Mouse (Mus musculus) neural tube, postnatal 0 days (tissue): ENCODE measurements around the gene Cables2. TPM values are rescaled to one million over a fixed set of nuclear protein-coding genes. Genes with fewer than 3 reads are reported as not detected.

Source experiments
- microRNA-seq: library from miRNA; unstranded; fragments of <30 nt; microRNA quantifications from one replicate; pipeline ENCODE4, GENCODE M21; 2016
- polyA plus RNA-seq: library from polyadenylated mRNA; unstranded; fragments of >200 nt; fragmentation: Nextera tagmentation; extraction: Ambion mirVana; gene quantifications from 2 replicates; pipeline ENCODE4 v1.2.1, GENCODE M21; 2015

Gene Cables2
- 26.9 and 31.4 TPM in 2 replicates for polyA plus RNA-seq

GRCm38 (mm10) chr2:180273394-180274244 is at the start of gene Cables2:
Gene Cables2, minus strand, starts transcription at chr2:180273496.

GRCm38 (mm10) chr2:180289440-180290108 is 16.3 kb upstream of the Cables2 start, which contains the start of gene Rbbp8nl:
Gene Rbbp8nl, minus strand, starts transcription at chr2:180289879.

GRCm38 (mm10) chr2:180257001-180257521 is 16.2 kb downstream of the Cables2 start, which contains the start of gene Rps21:
Gene Rps21, plus strand, starts transcription at chr2:180257377.

GRCm38 (mm10) chr2:180225762-180226378 is 47.4 kb downstream of the Cables2 start, which contains the start of gene Lama5:
Gene Lama5, minus strand, starts transcription at chr2:180225859.

Small RNA genes lying within 50 kb of the gene (microRNA-seq; reads per million reads assigned to microRNA genes)
- gene Mir3091: not detected

Other genes with a start within 250 kb of the Cables2 start
- gene Lsm14b, start 248.5 kb downstream of the Cables2 start, polyA plus RNA-seq: 20.5 and 20.9 TPM in 2 replicates
- 555 and 598 TPM in 2 replicates for gene Psma7, start 231.1 kb downstream of the Cables2 start, polyA plus RNA-seq
- 31.1 and 33.9 TPM in 2 replicates for gene Ss18l1, start 231.0 kb downstream of the Cables2 start, polyA plus RNA-seq
- 27.8 and 28.5 TPM in 2 replicates for gene Mtg2, start 202.9 kb downstream of the Cables2 start, polyA plus RNA-seq
- 3.0 and 3.4 TPM in 2 replicates for gene Hrh3, start 169.0 kb downstream of the Cables2 start, polyA plus RNA-seq
- gene Osbpl2, start 154.2 kb downstream of the Cables2 start, polyA plus RNA-seq: 63.8 and 66.3 TPM in 2 replicates
- 188 and 199 TPM in 2 replicates for gene Adrm1, start 102.0 kb downstream of the Cables2 start, polyA plus RNA-seq
- gene Lama5, start 47.6 kb downstream of the Cables2 start, polyA plus RNA-seq: 2.1 and 2.3 TPM in 2 replicates
- gene Rps21, start 16.1 kb downstream of the Cables2 start, polyA plus RNA-seq: 423 and 539 TPM in 2 replicates
- not detected in 2 replicates for gene Rbbp8nl, start 16.4 kb upstream of the Cables2 start, polyA plus RNA-seq
- gene Gata5, start 61.2 kb upstream of the Cables2 start, polyA plus RNA-seq: not detected in 2 replicates
- 2.8 and 3.0 TPM in 2 replicates for gene Slco4a1, start 182.7 kb upstream of the Cables2 start, polyA plus RNA-seq
- gene Ntsr1, start 226.5 kb upstream of the Cables2 start, polyA plus RNA-seq: 3.3 and 3.4 TPM in 2 replicates